Mouse (Mus musculus) cerebellum, adult 2 months (tissue): ENCODE measurements around the gene Adap2. TPM values are rescaled to one million over a fixed set of nuclear protein-coding genes. Genes with fewer than 3 reads are reported as not detected.
A peak's percentile ranks its signal among the peaks of the same experiment; 100 is the strongest.

Experiments used
- DNase-seq, 2 experiments: peaks; one replicate each; pipeline ENCODE4 v3.0.0; 2021
- H3K27ac ChIP-seq: fragments of 200-500 bp; 2 replicates; pipeline ENCODE4 v1.5.1; 2012; ENCODE audit warnings: low read length, control low read depth, inconsistent platforms; ENCODE audit not compliant: insufficient read depth
- H3K27me3 ChIP-seq: fragments of 200-500 bp; 2 replicates; pipeline ENCODE4 v1.6.1; 2012; ENCODE audit warnings: inconsistent platforms, mild to moderate bottlenecking, low read length, moderate library complexity; ENCODE audit not compliant: control insufficient read depth, insufficient read depth
- H3K4me1 ChIP-seq: fragments of 200-500 bp; 2 replicates; pipeline ENCODE4 v1.6.1; 2011; ENCODE audit warnings: low read length; ENCODE audit not compliant: control insufficient read depth, insufficient read depth
- H3K4me3 ChIP-seq: fragments of 200-500 bp; replicated peaks from 2 replicates; pipeline ENCODE3; 2011; ENCODE audit warnings: mild to moderate bottlenecking, low read depth, low read length, control low read depth; ENCODE audit not compliant: insufficient read depth
- CTCF ChIP-seq: fragments of 200-500 bp; IDR thresholded peaks from 2 replicates; pipeline ENCODE4 v1.5.1; 2011; ENCODE audit warnings: low read depth, mild to moderate bottlenecking, control low read depth, low read length, moderate library complexity, borderline replicate concordance; ENCODE audit not compliant: insufficient read depth
- POLR2A ChIP-seq: fragments of 200-500 bp; IDR thresholded peaks from 2 replicates; pipeline ENCODE4 v1.6.1; 2011; ENCODE audit warnings: low read length, control low read depth, borderline replicate concordance; ENCODE audit not compliant: insufficient read depth
- WGBS: fragments of 180-500 bp; shearing (Covaris S2); methylation state at CpG from one replicate; pipeline ENCODE4 v1.1.7; 2018; 5-methylcytosine and 5-hydroxymethylcytosine counted together
- polyA plus RNA-seq: library from polyadenylated mRNA; depleted of rRNA; stranded (reverse); fragments of >200 nt; gene quantifications from 2 replicates; pipeline ENCODE4 v1.2.3, GENCODE M21; 2012

The Adap2 gene
- polyA plus RNA-seq, 1 experiment, result 3.7 TPM

- WGBS, result 82% methylated on average over 4 of the region's 4 CpGs
- Histone ChIP-seq H3K4me1 (no peaks in the 10 kb centered on the region), H3K27ac (no peak overlapping the region), H3K4me3 (no peak overlapping the region), H3K27me3 (no peaks in the 10 kb centered on the region)
- TF ChIP-seq POLR2A (no peak), CTCF (no peak)
- no peak for DNase-seq
These were observed 36.4 kb downstream of the Adap2 start for GRCm38 (mm10) chr11:80190280-80190679.

GRCm38 (mm10) chr11:80193827-80194226, 39.9 kb downstream of the Adap2 start:
- no peak overlapping the region for H3K27ac ChIP-seq
- TF ChIP-seq POLR2A (no peak), CTCF (no peak)

GRCm38 (mm10) chr11:80196351-80196750, 42.4 kb downstream of the Adap2 start:
- DNase-seq, result no peak
- WGBS, result 85% methylated on average over 7 of the region's 7 CpGs
- Histone ChIP-seq H3K27me3 (no peaks in the 10 kb centered on the region), H3K27ac (no peak overlapping the region), H3K4me1 (no peaks in the 10 kb centered on the region), H3K4me3 (no peak overlapping the region)
- TF ChIP-seq POLR2A, result no peak
- no peak for TF ChIP-seq CTCF

More at GRCm38 (mm10) chr11:80193827-80194226, 39.9 kb downstream of the Adap2 start:
- H3K4me1 ChIP-seq, result no peaks in the 10 kb centered on the region
- H3K4me3 ChIP-seq, result no peak overlapping the region
- WGBS, result 72% methylated on average over 4 of the region's 4 CpGs
- DNase-seq, result no peak
- H3K27me3 ChIP-seq, result no peaks in the 10 kb centered on the region

GRCm38 (mm10) chr11:80199316-80199715, 45.4 kb downstream of the Adap2 start:
- H3K27me3 ChIP-seq, result no peaks in the 10 kb centered on the region
- WGBS, result 96% methylated on average over 3 of the region's 3 CpGs
- TF ChIP-seq CTCF (no peak), POLR2A (no peak)
- no peaks in the 10 kb centered on the region for H3K4me1 ChIP-seq
- no peak overlapping the region for H3K27ac ChIP-seq
- DNase-seq, result no peak
- H3K4me3 ChIP-seq, result no peak overlapping the region

- H3K4me3 ChIP-seq, result no peak overlapping the region
- H3K27ac ChIP-seq, result no peak overlapping the region
- DNase-seq, result no peak
- WGBS, result 97% methylated on average over 2 of the region's 2 CpGs
- TF ChIP-seq CTCF (no peak), POLR2A (no peak)
- no peaks in the 10 kb centered on the region for H3K4me1 ChIP-seq
- H3K27me3 ChIP-seq, result no peaks in the 10 kb centered on the region
These were observed 45.9 kb downstream of the Adap2 start for GRCm38 (mm10) chr11:80199773-80200172.

- no peak for DNase-seq
- WGBS, result 75% methylated on average over 1 of the region's 1 CpGs
- Histone ChIP-seq H3K4me1 (no peaks in the 10 kb centered on the region), H3K27me3 (no peaks in the 10 kb centered on the region), H3K27ac (no peak overlapping the region), H3K4me3 (no peak overlapping the region)
- peak; percentile 35; the same call in 1 of the 2 replicates for TF ChIP-seq CTCF
- no peak for TF ChIP-seq POLR2A
These were observed 46.4 kb downstream of the Adap2 start for GRCm38 (mm10) chr11:80200326-80200725.

- Histone ChIP-seq H3K27ac (no peak overlapping the region), H3K27me3 (no peaks in the 10 kb centered on the region), H3K4me1 (no peaks in the 10 kb centered on the region), H3K4me3 (no peak overlapping the region)
- no peak for DNase-seq
- TF ChIP-seq POLR2A (no peak), CTCF (no peak)
- 81% methylated on average over 6 of the region's 6 CpGs for WGBS
These were observed 48.4 kb downstream of the Adap2 start for GRCm38 (mm10) chr11:80202296-80202695.

GRCm38 (mm10) chr11:80204037-80204436, 50.1 kb downstream of the Adap2 start:
- peak overlapping the region; percentile 30; the same call in 1 of the 2 replicates for H3K27ac ChIP-seq
- no peak for TF ChIP-seq POLR2A
- no peak for TF ChIP-seq CTCF
- 51% methylated on average over 3 of the region's 3 CpGs for WGBS
- H3K4me1 ChIP-seq, result no peaks in the 10 kb centered on the region
- DNase-seq, result peak; percentile 27 to 48
- no peaks in the 10 kb centered on the region for H3K27me3 ChIP-seq
- H3K4me3 ChIP-seq, result no peak overlapping the region

GRCm38 (mm10) chr11:80204941-80205340, 51.0 kb downstream of the Adap2 start:
- Histone ChIP-seq H3K27ac (no peak overlapping the region), H3K4me1 (no peaks in the 10 kb centered on the region), H3K27me3 (no peaks in the 10 kb centered on the region), H3K4me3 (no peak overlapping the region)
- 43% methylated on average over 5 of the region's 5 CpGs for WGBS
- no peak for TF ChIP-seq POLR2A
- no peak for TF ChIP-seq CTCF
- no peak for DNase-seq
